Mouse (Mus musculus) embryonic facial prominence, embryonic 11.5 days (tissue): ENCODE measurements around the gene Tbc1d25. TPM values are rescaled to one million over a fixed set of nuclear protein-coding genes. Genes with fewer than 3 reads are reported as not detected.
A peak's percentile ranks its signal among the peaks of the same experiment; 100 is the strongest.

Source experiments
- ATAC-seq: fragments of 200-750 bp; cut with Nextera tagmentation; replicated peaks from 2 replicates; pipeline ENCODE4 v1.8.0; 2017; ENCODE audit warnings: low read depth; ENCODE audit not compliant: insufficient number of reproducible peaks, low FRiP score, low TSS enrichment
- DNase-seq: peaks from one replicate; pipeline ENCODE4 v3.0.0-alpha.2; 2015; ENCODE audit warnings: low spot score
- H3K27ac ChIP-seq: fragments of 300-500 bp; sonication (generic); replicated peaks from 2 replicates; pipeline ENCODE4 v1.5.1; 2014; ENCODE audit warnings: mild to moderate bottlenecking, low read depth, low read length, control low read depth
- H3K27me3 ChIP-seq: fragments of 300-500 bp; sonication (generic); 2 replicates; pipeline ENCODE4 v1.6.1; 2014; ENCODE audit warnings: mild to moderate bottlenecking, low read length, moderate library complexity, mixed read lengths; ENCODE audit not compliant: control insufficient read depth, insufficient read depth
- H3K36me3 ChIP-seq: fragments of 300-500 bp; sonication (generic); replicated peaks from 2 replicates; pipeline ENCODE4 v1.6.1; 2014; ENCODE audit warnings: low read depth, mild to moderate bottlenecking, low read length, moderate library complexity, mixed read lengths; ENCODE audit not compliant: control insufficient read depth, insufficient read depth
- H3K4me1 ChIP-seq: fragments of 300-500 bp; sonication (generic); 2 replicates; pipeline ENCODE4 v1.6.1; 2014; ENCODE audit warnings: low read length, mixed read lengths; ENCODE audit not compliant: control insufficient read depth, insufficient read depth
- H3K4me2 ChIP-seq: fragments of 300-500 bp; sonication (generic); 2 replicates; pipeline ENCODE4 v1.6.1; 2014; ENCODE audit warnings: low read depth, mild to moderate bottlenecking, control low read depth, low read length, moderate library complexity
- H3K4me3 ChIP-seq: fragments of 300-500 bp; sonication (generic); 2 replicates; pipeline ENCODE4 v1.5.1; 2014; ENCODE audit warnings: low read depth, low read length, control low read depth
- H3K9ac ChIP-seq: fragments of 300-500 bp; sonication (generic); replicated peaks from 2 replicates; pipeline ENCODE4 v1.6.1; 2014; ENCODE audit warnings: mild to moderate bottlenecking, control low read depth, low read length
- H3K9me3 ChIP-seq: fragments of 300-500 bp; sonication (generic); replicated peaks from 2 replicates; pipeline ENCODE4 v1.6.1; 2016; ENCODE audit warnings: mild to moderate bottlenecking, low read length, inconsistent platforms, mixed read lengths; ENCODE audit not compliant: control insufficient read depth
- WGBS: fragments of 180-500 bp; shearing (Covaris S2); extraction: QIAGEN DNeasy Blood & Tissue Kit; methylation state at CpG from one replicate; pipeline ENCODE4 v1.1.7; 2014; 5-methylcytosine and 5-hydroxymethylcytosine counted together
- polyA plus RNA-seq: library from polyadenylated mRNA; unstranded; fragments of >200 nt; fragmentation: Nextera tagmentation; extraction: Ambion mirVana; gene quantifications from 2 replicates; pipeline ENCODE4 v1.2.1, GENCODE M21; 2014

Gene Tbc1d25
- polyA plus RNA-seq, 1 experiment from 2014 or later: 11.3 TPM

DNA sequence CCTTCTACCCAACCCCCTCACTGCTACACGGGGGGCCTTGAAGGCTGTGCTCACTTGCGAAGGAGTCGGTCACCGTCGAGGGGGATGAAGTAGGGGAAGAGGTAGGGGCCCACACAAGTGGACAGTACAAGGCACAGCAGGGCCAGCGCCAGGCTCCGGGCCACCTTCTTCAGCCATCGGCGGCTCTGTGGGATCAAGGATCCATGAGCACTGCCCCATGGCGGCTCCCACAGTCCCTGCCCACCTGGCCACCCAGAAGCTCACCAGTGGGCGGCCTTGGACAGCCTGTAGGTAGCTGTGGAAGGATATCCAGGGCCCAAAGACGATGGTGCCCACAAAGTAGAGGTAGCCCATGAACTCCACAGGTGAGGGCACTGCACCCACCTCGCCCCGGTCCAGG, 27.1 kb upstream of the Tbc1d25 start:
- H3K4me2 ChIP-seq: no peak overlapping the region

DNA sequence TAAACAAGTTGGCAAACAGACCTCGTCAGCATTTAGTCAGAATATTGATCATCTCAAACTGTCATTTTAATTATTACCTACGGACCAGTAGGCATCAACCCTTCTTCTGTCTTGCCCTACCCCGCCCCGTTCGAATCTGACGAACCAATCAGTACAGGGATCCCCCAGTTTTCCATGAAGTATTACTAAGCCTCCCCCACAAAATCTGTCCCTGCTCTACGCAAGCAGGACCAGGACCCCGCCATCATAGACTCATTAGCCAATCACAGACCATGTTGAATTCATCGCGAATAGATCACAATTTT, 17.4 kb upstream of the Tbc1d25 start, which contains the start of gene Ebp:
Ebp (minus strand) TSS at position 94 of the 305 bp plus-strand sequence.
- H3K27ac ChIP-seq: peak within 1 kb of the TSS; percentile 28; the same call in 1 of the 2 replicates
- WGBS: 25% methylated on average over 10 of the region's 10 CpGs
- DNase-seq (no peak), ATAC-seq (no peak)
- peak within 1 kb of the TSS; percentile 46 for H3K4me3 ChIP-seq
- no peaks in the 10 kb centered on the region for H3K27me3 ChIP-seq
- H3K36me3 ChIP-seq: no peaks in the 10 kb centered on the region
- peak within 1 kb of the TSS; percentile 62 for H3K9ac ChIP-seq
- H3K4me1 ChIP-seq: no peaks in the 10 kb centered on the region
- H3K9me3 ChIP-seq: no peaks in the 10 kb centered on the region
- peak within 1 kb of the TSS; percentile 52 for H3K4me2 ChIP-seq

More for the DNA sequence above, 27.1 kb upstream of the Tbc1d25 start:
- H3K4me3 ChIP-seq: no peak overlapping the region
- H3K27me3 ChIP-seq: no peaks in the 10 kb centered on the region
- H3K9me3 ChIP-seq: no peaks in the 10 kb centered on the region
- DNase-seq (no peak), ATAC-seq (no peak)
- no peaks in the 10 kb centered on the region for H3K36me3 ChIP-seq
- 80% methylated on average over 14 of the region's 14 CpGs for WGBS
- H3K4me1 ChIP-seq: no peaks in the 10 kb centered on the region
- no peak overlapping the region for H3K27ac ChIP-seq
- H3K9ac ChIP-seq: no peak overlapping the region

DNA sequence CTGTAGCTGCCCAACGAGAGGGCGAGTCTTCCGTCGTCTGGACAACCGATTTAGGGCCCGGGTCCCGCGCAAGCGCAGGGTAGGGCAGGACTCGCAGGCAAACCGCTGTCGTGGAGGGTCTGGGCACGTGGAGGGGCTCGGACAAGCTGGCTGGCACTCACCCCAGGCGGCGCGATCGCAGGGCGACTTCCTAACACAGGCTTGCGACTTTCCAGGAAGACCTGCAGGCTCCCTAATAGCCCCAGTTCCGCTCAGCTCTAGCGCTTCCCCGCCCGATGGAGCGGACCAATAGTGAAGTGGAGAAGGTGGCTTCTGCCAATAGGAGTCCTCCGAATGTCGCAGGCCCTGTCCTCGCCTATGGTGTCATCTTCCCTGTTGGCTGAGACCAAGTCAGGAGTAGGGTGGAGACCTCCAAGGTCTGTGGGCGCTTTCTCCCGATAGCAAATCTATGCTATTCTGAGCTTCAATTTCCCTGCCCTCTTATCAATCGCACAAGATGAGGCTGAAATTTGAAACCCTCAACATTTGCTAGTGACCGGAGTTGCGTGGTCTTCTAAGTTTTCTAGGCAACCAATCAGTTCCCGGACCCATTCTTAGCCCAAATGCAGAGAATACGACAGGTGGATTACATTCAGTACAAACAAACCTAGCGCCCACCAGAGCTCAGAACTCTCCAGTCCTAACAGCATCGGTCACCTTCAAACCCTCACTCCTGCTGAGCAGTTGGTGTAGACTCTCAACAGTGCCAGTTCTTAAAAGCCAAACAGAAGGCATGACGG, 16.8 kb upstream of the Tbc1d25 start:
- H3K36me3 ChIP-seq: no peaks in the 10 kb centered on the region
- ATAC-seq (peak; percentile 97), DNase-seq (peak; percentile 80)
- H3K27me3 ChIP-seq: no peaks in the 10 kb centered on the region
- H3K27ac ChIP-seq: peak overlapping the region; percentile 28; the same call in 1 of the 2 replicates
- H3K4me3 ChIP-seq: peak overlapping the region; percentile 46
- no peaks in the 10 kb centered on the region for H3K4me1 ChIP-seq
- H3K9me3 ChIP-seq: no peaks in the 10 kb centered on the region
- peak overlapping the region; percentile 62 for H3K9ac ChIP-seq
- WGBS: 17% methylated on average over 38 of the region's 38 CpGs
- peak overlapping the region; percentile 52 for H3K4me2 ChIP-seq

DNA sequence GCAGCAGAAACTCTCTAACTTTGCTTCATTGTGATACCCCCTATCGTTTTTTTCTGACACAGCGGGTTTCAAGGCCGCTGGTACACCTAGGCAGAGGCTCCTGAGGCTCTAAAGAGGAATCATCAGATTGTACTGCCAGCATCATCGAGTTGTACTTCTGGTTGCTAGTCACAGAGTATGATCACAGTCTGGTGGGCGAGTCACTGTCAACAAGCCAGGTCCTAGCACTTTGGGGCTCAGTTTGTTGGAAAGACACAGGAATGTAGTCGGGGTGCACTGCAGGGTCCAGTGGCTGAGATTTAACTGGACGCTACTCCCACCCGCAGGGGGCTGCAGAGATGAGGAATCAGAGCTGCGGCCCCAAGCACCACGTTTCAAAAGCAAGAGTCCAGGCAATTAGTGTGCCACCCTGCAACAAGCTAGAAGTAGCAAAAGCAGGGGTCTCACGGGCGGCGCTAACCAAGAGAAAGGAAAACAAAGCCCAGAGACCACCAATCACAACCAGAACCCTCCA, 16.2 kb upstream of the Tbc1d25 start:
- WGBS: 13% methylated on average over 13 of the region's 13 CpGs
- Histone ChIP-seq H3K4me3 (peak overlapping the region; percentile 46), H3K4me2 (peak overlapping the region; percentile 52), H3K4me1 (no peaks in the 10 kb centered on the region), H3K36me3 (no peaks in the 10 kb centered on the region), H3K9me3 (no peaks in the 10 kb centered on the region), H3K27me3 (no peaks in the 10 kb centered on the region), H3K27ac (peak overlapping the region; percentile 28; the same call in 1 of the 2 replicates), H3K9ac (peak overlapping the region; percentile 62)
- DNase-seq (peak; percentile 1), ATAC-seq (peak; percentile 56; the same call in 1 of the 2 replicates)

DNA sequence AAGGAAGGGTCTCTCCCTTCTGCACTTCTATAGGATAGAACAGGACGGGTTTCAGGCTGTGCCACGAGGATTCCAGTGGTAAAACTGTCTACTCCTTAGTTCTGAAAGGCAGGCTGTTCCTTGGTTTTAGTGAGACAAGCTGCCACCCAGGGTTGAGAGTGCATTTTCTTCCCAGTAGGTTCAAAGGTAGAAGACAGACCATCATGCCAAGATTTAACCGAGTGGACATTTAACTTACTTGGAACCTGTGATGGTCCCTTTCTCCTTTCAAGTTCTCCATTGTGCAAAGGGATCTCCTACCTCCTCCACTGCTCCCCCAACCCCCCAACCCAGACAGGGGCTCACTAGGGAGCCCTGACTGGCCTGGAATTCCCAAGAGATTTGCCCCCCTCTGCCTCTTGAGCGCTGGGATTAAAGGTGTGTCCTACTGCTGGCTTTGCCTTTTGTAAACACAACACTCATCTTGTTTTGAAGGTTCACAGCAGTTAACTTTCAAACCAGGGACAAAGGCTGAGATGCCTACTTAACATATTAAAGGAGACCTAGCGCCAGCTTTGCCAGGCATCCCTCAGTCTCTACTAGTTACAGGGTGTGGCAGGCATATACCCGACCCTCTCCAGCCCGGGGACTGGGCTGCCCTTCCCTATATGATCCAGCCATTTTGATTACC, 7.0 kb upstream of the Tbc1d25 start:
- no peak overlapping the region for H3K9ac ChIP-seq
- no peak for DNase-seq
- no peak overlapping the region for H3K27ac ChIP-seq
- no peaks in the 10 kb centered on the region for H3K27me3 ChIP-seq
- H3K4me3 ChIP-seq: no peak overlapping the region
- ATAC-seq: no peak
- no peak overlapping the region for H3K4me2 ChIP-seq
- 12% methylated on average over 7 of the region's 7 CpGs for WGBS
- H3K9me3 ChIP-seq: no peaks in the 10 kb centered on the region
- H3K4me1 ChIP-seq: no peaks in the 10 kb centered on the region
- no peaks in the 10 kb centered on the region for H3K36me3 ChIP-seq

DNA sequence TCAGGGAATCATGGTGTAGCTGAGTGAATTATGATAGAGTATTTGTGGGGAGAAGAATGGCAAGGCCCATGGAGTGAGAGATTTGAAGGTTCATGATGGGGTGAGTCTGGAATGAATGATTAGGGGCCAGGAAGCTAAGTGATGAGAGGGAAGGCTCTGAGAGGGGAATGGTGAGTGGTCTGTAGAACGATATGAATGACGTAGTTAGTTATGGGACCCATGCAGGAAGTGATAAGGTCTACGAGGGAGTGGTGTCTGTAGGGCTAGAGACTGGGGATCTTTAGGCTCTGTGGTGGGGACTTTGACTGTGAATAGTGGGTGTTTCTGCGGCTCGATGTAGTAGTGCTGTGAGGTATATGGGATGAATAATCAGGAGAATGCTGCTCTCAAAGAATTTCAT, 3.7 kb upstream of the Tbc1d25 start:
- Histone ChIP-seq H3K27ac (no peak overlapping the region), H3K27me3 (no peaks in the 10 kb centered on the region), H3K4me1 (no peaks in the 10 kb centered on the region), H3K9me3 (no peaks in the 10 kb centered on the region), H3K9ac (no peak overlapping the region), H3K4me2 (no peak overlapping the region), H3K36me3 (no peaks in the 10 kb centered on the region), H3K4me3 (no peak overlapping the region)
- ATAC-seq (no peak), DNase-seq (no peak)
- 89% methylated on average over 5 of the region's 5 CpGs for WGBS

DNA sequence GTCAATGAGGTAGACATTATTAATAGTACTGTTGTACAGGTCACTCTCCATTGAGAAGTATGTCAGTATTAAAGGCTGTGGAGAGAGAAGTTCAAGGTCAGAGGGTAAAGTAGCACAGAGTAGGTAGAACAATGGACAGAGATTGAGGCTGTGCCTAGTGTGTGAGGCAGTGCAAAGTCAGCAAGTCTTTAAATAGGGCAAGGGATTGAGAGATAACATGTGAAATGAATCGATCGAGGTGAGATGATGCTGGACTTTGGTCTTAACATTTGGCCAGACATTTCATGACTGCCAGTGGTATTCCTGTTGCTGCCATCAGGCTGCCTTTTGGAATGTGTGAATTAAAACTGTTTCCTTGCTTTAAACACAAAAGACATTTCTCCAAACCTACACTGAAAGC, 2.9 kb upstream of the Tbc1d25 start:
- 98% methylated on average over 2 of the region's 2 CpGs for WGBS
- ATAC-seq: no peak
- no peaks in the 10 kb centered on the region for H3K9me3 ChIP-seq

DNA sequence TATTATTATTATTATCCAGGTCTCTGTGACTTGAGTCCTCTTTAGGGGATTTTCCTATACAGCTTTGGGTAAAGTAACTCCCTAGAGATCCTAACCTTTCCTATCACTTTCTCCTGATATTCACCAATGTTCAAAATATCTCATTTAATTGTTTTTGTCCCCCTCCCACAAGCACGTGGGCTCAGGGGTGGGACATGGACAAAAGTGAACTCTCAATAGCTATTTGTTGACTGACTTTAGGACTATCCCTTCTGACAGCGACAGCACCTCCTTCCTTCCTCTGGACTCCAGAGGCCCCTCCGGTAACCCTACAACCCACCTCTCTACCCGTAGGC, 845 bp downstream of the Tbc1d25 start:
- Histone ChIP-seq H3K4me3 (peak overlapping the region; percentile 48), H3K36me3 (no peaks in the 10 kb centered on the region), H3K4me1 (no peaks in the 10 kb centered on the region), H3K4me2 (peak overlapping the region; percentile 42), H3K9ac (peak overlapping the region; percentile 58), H3K27me3 (no peaks in the 10 kb centered on the region), H3K27ac (no peak overlapping the region), H3K9me3 (no peaks in the 10 kb centered on the region)
- DNase-seq (no peak), ATAC-seq (no peak)
- WGBS: 13% methylated on average over 4 of the region's 4 CpGs

More for the DNA sequence above, 2.9 kb upstream of the Tbc1d25 start:
- Histone ChIP-seq H3K4me1 (no peaks in the 10 kb centered on the region), H3K9ac (no peak overlapping the region), H3K36me3 (no peaks in the 10 kb centered on the region), H3K27me3 (no peaks in the 10 kb centered on the region), H3K27ac (no peak overlapping the region), H3K4me2 (no peak overlapping the region), H3K4me3 (no peak overlapping the region)
- DNase-seq: no peak
